Mouse (Mus musculus) heart, postnatal 0 days (tissue): Measurements from ENCODE around the gene Klc2. TPM values are rescaled to one million over a fixed set of nuclear protein-coding genes. Genes with fewer than 3 reads are reported as not detected.

Experiments used
- ATAC-seq: fragments of 200-750 bp; cut with Nextera tagmentation; 2 replicates; pipeline ENCODE4 v1.8.0; 2017; ENCODE audit warnings: low read depth, moderate number of reproducible peaks, moderate library complexity; ENCODE audit not compliant: insufficient read depth
- DNase-seq: peaks from one replicate; pipeline ENCODE4 v3.0.0-alpha.2; 2016; ENCODE audit warnings: low spot score
- H3K27ac ChIP-seq: fragments of 300-500 bp; sonication (generic); 2 replicates; pipeline ENCODE4 v1.5.1; 2014; ENCODE audit warnings: low read depth, mild to moderate bottlenecking
- H3K27me3 ChIP-seq: fragments of 300-500 bp; sonication (generic); 2 replicates; pipeline ENCODE4 v1.6.1; 2014; ENCODE audit warnings: low read length, mixed read lengths; ENCODE audit not compliant: control insufficient read depth, insufficient read depth
- H3K36me3 ChIP-seq: fragments of 300-500 bp; sonication (generic); replicated peaks from 2 replicates; pipeline ENCODE4 v1.6.1; 2014; ENCODE audit warnings: low read length, mixed read lengths; ENCODE audit not compliant: control insufficient read depth, insufficient read depth
- H3K4me1 ChIP-seq: fragments of 300-500 bp; sonication (generic); 2 replicates; pipeline ENCODE4 v1.6.1; 2014; ENCODE audit warnings: antibody characterized with exemption; ENCODE audit not compliant: control insufficient read depth, insufficient read depth
- H3K4me2 ChIP-seq: fragments of 300-500 bp; sonication (generic); 2 replicates; pipeline ENCODE4 v1.6.1; 2014; ENCODE audit warnings: low read depth, mild to moderate bottlenecking, low read length, moderate library complexity
- H3K4me3 ChIP-seq: fragments of 300-500 bp; sonication (generic); 2 replicates; pipeline ENCODE4 v1.5.1; 2014; ENCODE audit warnings: low read depth, low read length
- H3K9ac ChIP-seq: fragments of 300-500 bp; sonication (generic); replicated peaks from 2 replicates; pipeline ENCODE4 v1.6.1; 2014; ENCODE audit warnings: low read depth, low read length, mixed read lengths
- H3K9me3 ChIP-seq: fragments of 300-500 bp; sonication (generic); replicated peaks from 2 replicates; pipeline ENCODE4 v1.6.1; 2016; ENCODE audit warnings: low read length; ENCODE audit not compliant: control insufficient read depth
- CTCF ChIP-seq: IDR thresholded peaks from 2 replicates; pipeline ENCODE4 v1.5.1; 2016; ENCODE audit warnings: antibody characterized with exemption, control low read depth, low read depth
- EP300 ChIP-seq: IDR thresholded peaks from 2 replicates; pipeline ENCODE4 v1.6.1; 2016; ENCODE audit warnings: antibody characterized with exemption, low read depth
- WGBS: fragments of 180-500 bp; shearing (Covaris S2); extraction: QIAGEN DNeasy Blood & Tissue Kit; methylation state at CpG from one replicate; pipeline ENCODE4 v1.1.7; 2014; 5-methylcytosine and 5-hydroxymethylcytosine counted together
- polyA plus RNA-seq: library from polyadenylated mRNA; unstranded; fragments of >200 nt; fragmentation: Nextera tagmentation; extraction: Ambion mirVana; gene quantifications from 2 replicates; pipeline ENCODE4 v1.2.1, GENCODE M21; 2015
- total RNA-seq: library from RNA; depleted of rRNA; stranded (reverse); fragments of >200 nt; gene quantifications from 2 replicates; pipeline ENCODE4 v1.2.3, GENCODE M21; 2014; ENCODE audit warnings: low replicate concordance; rRNA removed

Klc2 gene
- total and polyA plus RNA-seq, 2 experiments from 2014 or later: 17.5 to 44.5 TPM

DNA sequence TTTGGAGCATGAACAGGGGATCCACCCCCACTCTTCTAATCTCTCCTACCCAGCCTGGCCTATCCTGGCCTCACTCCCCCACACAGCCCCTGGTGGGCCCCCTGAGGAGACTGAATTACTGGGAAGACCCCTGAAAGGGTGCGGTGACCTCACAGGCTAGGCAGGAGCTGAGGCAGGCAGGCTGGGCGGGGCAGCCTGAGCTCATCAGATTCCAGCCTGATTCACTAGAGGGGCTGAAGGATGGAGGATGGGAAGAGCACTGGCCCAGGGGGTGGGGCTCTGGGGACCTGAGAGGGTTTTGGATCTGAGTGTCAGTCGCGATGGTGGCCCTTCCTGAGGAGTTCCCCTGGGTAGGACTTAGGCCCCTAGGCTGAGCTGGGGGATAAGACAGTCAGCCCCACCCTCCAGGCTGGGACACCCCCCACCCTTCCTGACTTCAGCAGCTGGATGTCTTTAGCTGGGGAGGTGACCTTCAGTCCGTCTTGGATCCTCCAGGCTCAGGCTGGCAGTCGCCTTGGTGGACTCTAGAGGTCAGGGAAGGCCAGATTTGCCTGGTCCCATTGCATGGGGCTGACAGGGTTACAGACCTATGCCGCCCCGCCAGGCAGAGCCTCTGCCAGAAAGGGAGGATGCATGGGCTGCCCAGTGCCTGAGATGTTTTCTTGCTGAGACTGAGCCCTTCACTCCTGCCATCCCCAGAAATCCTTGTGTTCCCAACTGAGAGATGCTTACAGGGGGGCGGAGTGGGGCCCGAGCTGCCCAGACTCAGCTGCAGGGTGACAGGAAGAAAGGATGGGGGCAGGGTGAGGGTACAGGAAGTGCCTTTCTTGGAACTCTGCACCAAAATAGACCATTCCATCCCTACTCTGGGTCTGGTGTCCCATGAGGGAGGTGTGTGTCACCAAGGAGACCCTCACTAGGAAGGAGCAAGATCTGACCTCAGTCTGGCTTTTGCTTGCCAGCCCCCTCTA lies 59.3 kb downstream of the Klc2 start:
- DNase-seq (no peak), ATAC-seq (peak; percentile 32)
- H3K27me3 ChIP-seq: 0 out of 2 replicates have a peak, but pooled peaks cover 3% of the 10 kb centered on the region
- WGBS: 25% methylated on average over 10 of the region's 10 CpGs
- H3K27ac ChIP-seq: peak overlapping the region; percentile 66
- TF ChIP-seq EP300 (no peak), CTCF (no peak)
- no peak overlapping the region for H3K4me3 ChIP-seq
- H3K36me3 ChIP-seq: no peaks in the 10 kb centered on the region
- H3K9me3 ChIP-seq: no peaks in the 10 kb centered on the region
- H3K4me1 ChIP-seq: peaks cover 16% of the 10 kb centered on the region; the same call in 1 of the 2 replicates
- H3K9ac ChIP-seq: 0 out of 2 replicates have a peak overlapping the region, but pooled peaks have one; percentile 32
- no peak overlapping the region for H3K4me2 ChIP-seq

DNA sequence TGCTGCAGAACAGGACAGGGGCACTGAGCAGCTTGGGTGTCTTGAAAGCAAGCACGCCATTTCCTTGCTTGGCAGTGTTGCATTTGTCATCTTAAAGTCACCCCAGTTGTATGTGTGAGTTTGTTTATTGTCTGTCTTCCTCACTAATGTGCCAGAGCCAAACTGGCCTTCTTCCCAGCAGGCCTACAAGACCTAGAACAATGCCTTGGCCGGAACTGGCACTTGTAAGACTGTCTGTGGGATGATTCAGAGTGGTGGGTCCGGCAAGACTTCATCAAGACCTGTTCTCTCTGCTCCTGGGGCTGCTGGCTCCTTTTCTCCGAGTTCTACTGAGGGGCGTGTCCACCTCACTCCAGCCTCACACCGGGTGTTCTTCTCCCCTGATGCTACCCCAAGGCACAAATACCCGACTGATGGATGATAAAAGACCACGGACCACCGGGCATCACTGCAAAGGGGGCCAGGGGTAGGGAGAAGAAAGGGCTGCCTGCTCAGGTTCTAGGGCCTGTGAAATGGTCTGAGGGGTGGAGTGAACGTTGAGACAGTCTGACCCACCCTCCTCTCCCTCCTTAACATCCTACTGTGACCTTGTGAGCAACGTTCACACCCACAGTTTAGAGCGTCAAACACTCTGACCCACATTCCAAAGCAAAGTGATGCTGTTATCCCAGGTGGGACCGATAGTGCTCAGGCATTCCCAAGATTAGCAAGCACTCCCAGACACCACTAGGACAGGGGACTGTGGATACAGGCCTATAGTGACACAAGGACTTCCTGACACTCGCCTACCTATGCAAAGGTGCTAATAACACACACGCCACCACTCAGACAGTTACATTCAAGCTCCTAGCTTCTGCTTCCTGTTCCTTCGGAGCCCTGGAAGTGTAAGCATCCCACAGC lies 60.2 kb downstream of the Klc2 start:
- H3K4me1 ChIP-seq: peaks cover 16% of the 10 kb centered on the region; the same call in 1 of the 2 replicates
- peak overlapping the region; percentile 66 for H3K27ac ChIP-seq
- ATAC-seq: no peak
- no peaks in the 10 kb centered on the region for H3K36me3 ChIP-seq
- H3K9me3 ChIP-seq: no peaks in the 10 kb centered on the region
- no peak overlapping the region for H3K4me2 ChIP-seq
- no peak for DNase-seq
- peaks cover 7% of the 10 kb centered on the region; the same call in 1 of the 2 replicates for H3K27me3 ChIP-seq
- WGBS: 32% methylated on average over 16 of the region's 16 CpGs
- TF ChIP-seq CTCF (no peak), EP300 (no peak)
- no peak overlapping the region for H3K4me3 ChIP-seq
- no peak overlapping the region for H3K9ac ChIP-seq

Other genes starting within 250 kb of the Klc2 start
- 0.95 and 1.2 TPM in 2 replicates for gene Actn3, start 240.7 kb downstream of the Klc2 start, total RNA-seq
- gene Actn3, start 240.7 kb downstream of the Klc2 start, polyA plus RNA-seq: 0.72 and 0.78 TPM in 2 replicates
- 8.7 and 11.6 TPM in 2 replicates for gene Zdhhc24, start 239.9 kb downstream of the Klc2 start, total RNA-seq
- 5.9 TPM in 2 replicates for gene Zdhhc24, start 239.9 kb downstream of the Klc2 start, polyA plus RNA-seq
- 5.4 and 5.8 TPM in 2 replicates for gene Bbs1, start 211.9 kb downstream of the Klc2 start, total RNA-seq
- gene Bbs1, start 211.9 kb downstream of the Klc2 start, polyA plus RNA-seq: 1.1 and 1.4 TPM in 2 replicates
- gene Dpp3, start 190.3 kb downstream of the Klc2 start, total RNA-seq: 60.1 and 116 TPM in 2 replicates
- 40.8 and 44.3 TPM in 2 replicates for gene Dpp3, start 190.3 kb downstream of the Klc2 start, polyA plus RNA-seq
- gene Peli3, start 175.4 kb downstream of the Klc2 start, total RNA-seq: 0.76 TPM in 1 of 2 replicates, not detected in the other
- 0.27 and 0.31 TPM in 2 replicates for gene Peli3, start 175.4 kb downstream of the Klc2 start, polyA plus RNA-seq
- 35.0 and 61.4 TPM in 2 replicates for gene Mrpl11, start 156.4 kb downstream of the Klc2 start, total RNA-seq
- 128 and 131 TPM in 2 replicates for gene Mrpl11, start 156.4 kb downstream of the Klc2 start, polyA plus RNA-seq
- gene Npas4, start 128.2 kb downstream of the Klc2 start, total RNA-seq: 0.15 TPM in 1 of 2 replicates, not detected in the other
- 0.03 TPM in 1 of 2 replicates, not detected in the other for gene Npas4, start 128.2 kb downstream of the Klc2 start, polyA plus RNA-seq
- 13.8 and 17.3 TPM in 2 replicates for gene Slc29a2, start 94.7 kb downstream of the Klc2 start, total RNA-seq
- 11.5 and 11.7 TPM in 2 replicates for gene Slc29a2, start 94.7 kb downstream of the Klc2 start, polyA plus RNA-seq
- 46.2 and 58.3 TPM in 2 replicates for gene B4gat1, start 79.7 kb downstream of the Klc2 start, total RNA-seq
- 47.4 and 48.2 TPM in 2 replicates for gene B4gat1, start 79.7 kb downstream of the Klc2 start, polyA plus RNA-seq
- 1.7 TPM in 1 of 2 replicates, not detected in the other for gene AC124502.3, start 79.7 kb downstream of the Klc2 start, total RNA-seq
- gene AC124502.3, start 79.7 kb downstream of the Klc2 start, polyA plus RNA-seq: 0.97 and 1.4 TPM in 2 replicates
- gene Brms1, start 77.2 kb downstream of the Klc2 start, total RNA-seq: 1.9 and 13.6 TPM in 2 replicates
- 20.0 and 20.4 TPM in 2 replicates for gene Brms1, start 77.2 kb downstream of the Klc2 start, polyA plus RNA-seq
- gene Rin1, start 68.1 kb downstream of the Klc2 start, total RNA-seq: 3.1 and 3.2 TPM in 2 replicates
- 0.97 and 1.3 TPM in 2 replicates for gene Rin1, start 68.1 kb downstream of the Klc2 start, polyA plus RNA-seq
- gene Cd248, start 50.5 kb downstream of the Klc2 start, total RNA-seq: 19.8 and 24.4 TPM in 2 replicates
- gene Cd248, start 50.5 kb downstream of the Klc2 start, polyA plus RNA-seq: 7.8 and 8.8 TPM in 2 replicates
- 2.6 and 4.3 TPM in 2 replicates for gene Tmem151a, start 33.0 kb downstream of the Klc2 start, total RNA-seq
- 3.0 and 3.3 TPM in 2 replicates for gene Tmem151a, start 33.0 kb downstream of the Klc2 start, polyA plus RNA-seq
- 160 and 168 TPM in 2 replicates for gene Yif1a, start 30.0 kb downstream of the Klc2 start, total RNA-seq
- 109 and 120 TPM in 2 replicates for gene Yif1a, start 30.0 kb downstream of the Klc2 start, polyA plus RNA-seq
- 5.6 TPM in 1 of 2 replicates, not detected in the other for gene Cnih2, start 20.0 kb downstream of the Klc2 start, total RNA-seq
- 1.1 and 1.2 TPM in 2 replicates for gene Cnih2, start 20.0 kb downstream of the Klc2 start, polyA plus RNA-seq
- gene Rab1b, start 11.5 kb downstream of the Klc2 start, total RNA-seq: 384 and 424 TPM in 2 replicates
- gene Rab1b, start 11.5 kb downstream of the Klc2 start, polyA plus RNA-seq: 230 and 231 TPM in 2 replicates
- 11.3 and 45.7 TPM in 2 replicates for gene Pacs1, start 154.6 kb upstream of the Klc2 start, total RNA-seq
- gene Pacs1, start 154.6 kb upstream of the Klc2 start, polyA plus RNA-seq: 7.2 and 7.4 TPM in 2 replicates
- 132 and 175 TPM in 2 replicates for gene Sf3b2, start 176.9 kb upstream of the Klc2 start, total RNA-seq
- gene Sf3b2, start 176.9 kb upstream of the Klc2 start, polyA plus RNA-seq: 158 and 159 TPM in 2 replicates
- 4.0 and 13.3 TPM in 2 replicates for gene Gal3st3, start 179.8 kb upstream of the Klc2 start, total RNA-seq
- gene Gal3st3, start 179.8 kb upstream of the Klc2 start, polyA plus RNA-seq: 5.1 and 6.8 TPM in 2 replicates
- gene Catsper1, start 217.2 kb upstream of the Klc2 start, total RNA-seq: not detected in 2 replicates
- not detected in 2 replicates for gene Catsper1, start 217.2 kb upstream of the Klc2 start, polyA plus RNA-seq
- gene Cst6, start 231.0 kb upstream of the Klc2 start, total RNA-seq: 0.89 and 0.99 TPM in 2 replicates
- gene Cst6, start 231.0 kb upstream of the Klc2 start, polyA plus RNA-seq: 2.3 and 3.0 TPM in 2 replicates
- 37.9 and 40.6 TPM in 2 replicates for gene Eif1ad, start 248.2 kb upstream of the Klc2 start, total RNA-seq
- 33.5 and 37.5 TPM in 2 replicates for gene Eif1ad, start 248.2 kb upstream of the Klc2 start, polyA plus RNA-seq
- gene Banf1, start 248.6 kb upstream of the Klc2 start, total RNA-seq: 120 and 143 TPM in 2 replicates
- gene Banf1, start 248.6 kb upstream of the Klc2 start, polyA plus RNA-seq: 340 and 356 TPM in 2 replicates